Mouse (Mus musculus) lung, adult 2 months (tissue): ENCODE data around the gene Zfp709.

Source experiments
- CTCF ChIP-seq: fragments of 200-500 bp; IDR thresholded peaks from 2 replicates; pipeline ENCODE4 v1.5.1; 2011; ENCODE audit warnings: mild to moderate bottlenecking, low read length, control low read depth; ENCODE audit not compliant: insufficient read depth
- POLR2A ChIP-seq: fragments of 200-500 bp; IDR thresholded peaks from 2 replicates; pipeline ENCODE4 v1.6.1; 2011; ENCODE audit warnings: low read depth, mild to moderate bottlenecking, control low read depth, low read length, borderline replicate concordance; ENCODE audit errors: extremely low read depth

DNA sequence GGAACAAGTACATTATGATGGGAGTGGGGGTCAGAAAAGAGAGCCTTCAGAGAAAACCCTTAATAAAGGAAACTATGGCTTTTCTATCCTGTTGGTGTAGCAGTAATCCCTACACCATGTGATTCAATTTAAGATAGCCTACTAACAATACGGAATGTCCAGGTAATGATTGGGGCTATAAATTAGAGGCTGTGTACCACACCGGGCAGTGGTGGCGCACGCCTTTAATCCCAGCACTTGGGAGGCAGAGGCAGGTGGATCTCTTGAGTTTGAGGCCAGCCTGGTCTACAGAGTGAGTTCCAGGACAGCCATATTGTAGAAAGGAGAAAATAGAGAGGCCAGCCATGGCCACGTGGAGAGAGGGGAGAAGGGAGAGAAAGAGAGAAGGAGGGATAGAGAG, 44.0 kb downstream of the Zfp709 start:
- no peak for TF ChIP-seq CTCF
- no peak for TF ChIP-seq POLR2A
